Mouse (Mus musculus) liver, embryonic 14.5 days (tissue): Measurements from ENCODE around the gene Elk3. TPM values are rescaled to one million over a fixed set of nuclear protein-coding genes. Genes with fewer than 3 reads are reported as not detected.
A peak's percentile ranks its signal among the peaks of the same experiment; 100 is the strongest.

Experiments
- ATAC-seq: fragments of 200-750 bp; cut with Nextera tagmentation; 2 replicates; pipeline ENCODE4 v1.8.0; 2017; ENCODE audit warnings: moderate number of reproducible peaks, mild to moderate bottlenecking, moderate library complexity; ENCODE audit not compliant: insufficient read depth
- DNase-seq, 3 experiments: peaks; one replicate each; pipeline ENCODE4 v3.0.0-alpha.2; 2012 to 2013; ENCODE audit warnings: low read depth in 3 of 3, low spot score in 3 of 3
- H3K27ac ChIP-seq: fragments of 300-500 bp; sonication (generic); 2 replicates; pipeline ENCODE4 v1.5.1; 2014; ENCODE audit warnings: moderate library complexity, mild to moderate bottlenecking, control low read depth, inconsistent platforms
- H3K27me3 ChIP-seq: fragments of 300-500 bp; sonication (generic); 2 replicates; pipeline ENCODE4 v1.6.1; 2014; ENCODE audit warnings: mild to moderate bottlenecking, low read length, moderate library complexity; ENCODE audit not compliant: control insufficient read depth, insufficient read depth
- H3K36me3 ChIP-seq: fragments of 300-500 bp; sonication (generic); replicated peaks from 2 replicates; pipeline ENCODE4 v1.6.1; 2014; ENCODE audit warnings: low read depth; ENCODE audit not compliant: control insufficient read depth, insufficient read depth
- H3K4me1 ChIP-seq, 2 experiments: fragments of 200-500 bp in 1 of 2; fragments of 300-500 bp in 1 of 2; sonication (generic) in 1 of 2; replicated peaks; 2 replicates each; pipeline ENCODE4 v1.6.1; 2012 to 2014; ENCODE audit warnings: antibody characterized with exemption in 1 of 2, inconsistent platforms in 1 of 2, low read length in 1 of 2; ENCODE audit not compliant: control insufficient read depth in 2 of 2, insufficient read depth in 2 of 2
- H3K4me2 ChIP-seq: fragments of 300-500 bp; sonication (generic); 2 replicates; pipeline ENCODE4 v1.6.1; 2014; ENCODE audit warnings: low read depth, mild to moderate bottlenecking, control low read depth, moderate library complexity
- H3K4me3 ChIP-seq, 2 experiments: fragments of 200-500 bp in 1 of 2; fragments of 300-500 bp in 1 of 2; sonication (generic) in 1 of 2; 2 replicates each; pipeline ENCODE4 v1.5.1; 2012 to 2014; ENCODE audit warnings: low read depth in 2 of 2, low read length in 2 of 2, mild to moderate bottlenecking in 2 of 2, control low read depth in 1 of 2, inconsistent platforms in 1 of 2, moderate library complexity in 1 of 2; ENCODE audit not compliant: insufficient read depth in 1 of 2
- H3K9ac ChIP-seq: fragments of 300-500 bp; sonication (generic); replicated peaks from 2 replicates; pipeline ENCODE4 v1.6.1; 2014; ENCODE audit warnings: mild to moderate bottlenecking, control low read depth, moderate library complexity
- H3K9me3 ChIP-seq: fragments of 300-500 bp; sonication (generic); 2 replicates; pipeline ENCODE4 v1.6.1; 2016; ENCODE audit warnings: low read length, mixed read lengths; ENCODE audit not compliant: control insufficient read depth
- CTCF ChIP-seq: IDR thresholded peaks from 2 replicates; pipeline ENCODE4 v1.5.1; 2016; ENCODE audit warnings: antibody characterized with exemption, low read depth, control low read depth
- EP300 ChIP-seq: IDR thresholded peaks from 2 replicates; pipeline ENCODE4 v1.6.1; 2016; ENCODE audit warnings: antibody characterized with exemption, low read depth
- WGBS: fragments of 180-500 bp; shearing (Covaris S2); extraction: QIAGEN DNeasy Blood & Tissue Kit; methylation state at CpG from one replicate; pipeline ENCODE4 v1.1.7; 2014; ENCODE audit not compliant: insufficient replicate concordance; 5-methylcytosine and 5-hydroxymethylcytosine counted together
- polyA plus RNA-seq, 2 experiments: library from polyadenylated mRNA; depleted of rRNA in 1 of 2; stranded (reverse) in 1 of 2; unstranded in 1 of 2; fragments of >200 nt; fragmentation: Nextera tagmentation in 1 of 2; extraction: Ambion mirVana in 1 of 2; gene quantifications; 2 replicates each; pipeline versions ENCODE4 v1.2.1 to v1.2.3; 2012 to 2014

The Elk3 gene
- polyA plus RNA-seq, 2 experiments = 4.0 to 4.6 TPM

DNA sequence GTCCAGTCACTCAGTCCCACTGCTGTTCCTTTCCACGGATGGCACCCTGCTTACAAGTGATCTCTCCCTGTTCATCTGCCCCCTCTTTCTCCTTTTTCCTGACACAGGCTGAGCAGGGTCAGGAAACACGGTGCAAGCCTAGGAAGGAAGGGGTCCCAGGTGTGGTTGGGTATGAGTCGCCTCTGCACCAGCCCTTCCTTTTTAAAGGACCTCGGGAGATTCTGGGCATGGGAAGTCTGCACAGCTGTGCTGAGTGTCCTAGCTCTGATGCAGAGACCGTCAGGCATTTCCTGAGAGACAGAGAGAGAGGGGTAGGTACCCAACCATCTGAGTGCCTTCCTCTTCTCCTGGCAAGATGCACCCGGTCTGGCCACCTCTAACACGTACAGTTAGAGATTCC is 12.7 kb downstream of the Elk3 start:
- Histone ChIP-seq H3K4me2 (no peak overlapping the region), H3K9me3 (no peaks in the 10 kb centered on the region), H3K36me3 (no peaks in the 10 kb centered on the region), H3K4me1 (peaks cover 0 to 3% of the 10 kb centered on the region in 2 experiments; a peak in 1 of 4 replicates), H3K27me3 (no peaks in the 10 kb centered on the region), H3K4me3 (no peak overlapping the region), H3K9ac (no peak overlapping the region), H3K27ac (no peak overlapping the region)
- ATAC-seq = no peak
- TF ChIP-seq EP300 = no peak
- no peak for TF ChIP-seq CTCF
- DNase-seq = no peak
- WGBS = 16% methylated on average over 7 of the region's 7 CpGs

DNA sequence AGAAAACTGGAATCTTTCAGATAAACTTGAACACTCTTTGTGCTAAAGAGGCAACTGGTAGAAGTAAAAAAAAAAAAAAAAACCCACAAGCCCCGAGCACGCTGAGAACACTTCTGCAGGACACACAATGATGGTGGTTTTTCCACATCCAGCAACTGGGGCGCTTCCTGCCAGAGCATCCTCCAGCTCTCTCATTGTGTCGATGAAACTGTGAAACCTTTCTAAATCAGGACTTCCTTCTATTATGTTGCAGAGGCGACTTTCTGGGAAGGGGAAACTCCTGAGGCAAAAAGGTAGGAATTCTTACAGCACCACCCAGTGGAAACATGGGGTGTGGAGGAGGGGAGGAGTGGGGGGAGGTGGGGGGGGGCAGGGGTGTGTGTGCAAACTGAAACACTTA is 13.2 kb downstream of the Elk3 start:
- Histone ChIP-seq H3K27me3 (no peaks in the 10 kb centered on the region), H3K4me2 (no peak overlapping the region), H3K9ac (no peak overlapping the region), H3K9me3 (no peaks in the 10 kb centered on the region), H3K36me3 (no peaks in the 10 kb centered on the region), H3K4me1 (peaks cover 0 to 3% of the 10 kb centered on the region in 2 experiments; a peak in 1 of 4 replicates), H3K4me3 (no peak overlapping the region), H3K27ac (no peak overlapping the region)
- ATAC-seq = no peak
- no peak for TF ChIP-seq CTCF
- TF ChIP-seq EP300 = no peak
- 17% methylated on average over 5 of the region's 5 CpGs for WGBS
- DNase-seq = no peak

DNA sequence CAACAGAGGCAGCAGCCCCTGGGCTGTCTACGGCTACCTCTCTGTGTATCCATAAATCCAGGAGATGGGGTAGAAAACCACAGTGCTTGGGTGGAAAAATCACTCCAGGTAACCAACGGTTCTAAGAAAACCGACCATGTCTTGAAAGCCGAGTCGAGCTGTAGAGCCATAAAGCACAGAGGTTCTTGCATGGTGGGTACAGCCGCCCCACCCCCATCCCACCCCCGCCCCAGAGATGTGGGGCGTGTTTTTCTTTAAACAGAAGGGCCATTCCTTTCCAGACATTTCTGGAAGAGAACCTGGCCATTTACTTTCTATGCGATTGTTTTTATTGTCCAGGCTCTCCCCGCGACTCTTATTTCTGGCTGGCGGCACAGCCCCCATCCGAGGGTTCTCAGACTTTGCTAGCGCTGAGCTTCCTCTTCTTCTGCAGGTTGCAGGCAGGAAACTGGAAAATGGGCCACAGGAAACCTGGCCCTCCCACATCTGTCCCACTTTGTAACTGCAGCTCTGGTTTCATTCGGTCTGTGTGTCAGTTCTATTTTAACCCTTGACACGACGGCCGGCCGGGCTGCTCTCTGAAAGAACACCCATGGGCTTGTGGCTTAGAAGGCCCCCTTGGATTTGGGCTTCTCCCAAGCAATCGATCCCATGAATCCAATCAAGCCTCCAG is 16.3 kb downstream of the Elk3 start:
- no peaks in the 10 kb centered on the region for H3K9me3 ChIP-seq
- H3K4me3 ChIP-seq = no peak overlapping the region
- H3K36me3 ChIP-seq = no peaks in the 10 kb centered on the region
- H3K27me3 ChIP-seq = no peaks in the 10 kb centered on the region
- no peak overlapping the region for H3K9ac ChIP-seq
- no peak overlapping the region for H3K27ac ChIP-seq
- H3K4me1 ChIP-seq = peaks cover 0 to 3% of the 10 kb centered on the region in 2 experiments; a peak in 1 of 4 replicates
- DNase-seq (no peak), ATAC-seq (no peak)
- no peak overlapping the region; the same call in 1 of the 2 replicates for H3K4me2 ChIP-seq
- 11% methylated on average over 20 of the region's 20 CpGs for WGBS
- no peak for TF ChIP-seq CTCF
- TF ChIP-seq EP300 = no peak

DNA sequence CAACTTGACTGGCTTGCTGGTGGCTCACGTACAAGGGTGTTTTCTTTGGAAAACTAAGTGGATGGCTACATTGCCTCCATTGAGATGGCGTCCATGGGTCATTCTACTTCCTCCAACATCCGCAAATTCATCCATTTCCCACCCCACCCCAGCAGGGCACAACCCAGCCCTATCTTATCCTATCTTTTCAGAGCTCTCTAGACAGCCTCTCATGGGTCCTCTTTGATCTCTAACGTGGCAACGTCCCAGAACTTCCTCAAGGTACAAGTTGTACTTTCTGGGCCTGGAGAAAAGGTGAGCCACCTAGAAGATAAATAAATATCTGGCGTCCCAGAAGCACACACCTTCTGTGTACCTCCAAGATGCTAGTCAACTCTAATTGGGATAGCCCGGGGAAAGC is 17.3 kb downstream of the Elk3 start:
- DNase-seq (no peak), ATAC-seq (no peak)
- peaks cover 0 to 3% of the 10 kb centered on the region in 2 experiments; a peak in 1 of 4 replicates for H3K4me1 ChIP-seq
- no peaks in the 10 kb centered on the region for H3K36me3 ChIP-seq
- TF ChIP-seq EP300 (no peak), CTCF (no peak)
- H3K27me3 ChIP-seq = no peaks in the 10 kb centered on the region
- no peak overlapping the region for H3K4me2 ChIP-seq
- H3K9me3 ChIP-seq = no peaks in the 10 kb centered on the region
- no peak overlapping the region for H3K27ac ChIP-seq
- H3K4me3 ChIP-seq = no peak overlapping the region
- 26% methylated on average over 7 of the region's 7 CpGs for WGBS
- no peak overlapping the region for H3K9ac ChIP-seq

DNA sequence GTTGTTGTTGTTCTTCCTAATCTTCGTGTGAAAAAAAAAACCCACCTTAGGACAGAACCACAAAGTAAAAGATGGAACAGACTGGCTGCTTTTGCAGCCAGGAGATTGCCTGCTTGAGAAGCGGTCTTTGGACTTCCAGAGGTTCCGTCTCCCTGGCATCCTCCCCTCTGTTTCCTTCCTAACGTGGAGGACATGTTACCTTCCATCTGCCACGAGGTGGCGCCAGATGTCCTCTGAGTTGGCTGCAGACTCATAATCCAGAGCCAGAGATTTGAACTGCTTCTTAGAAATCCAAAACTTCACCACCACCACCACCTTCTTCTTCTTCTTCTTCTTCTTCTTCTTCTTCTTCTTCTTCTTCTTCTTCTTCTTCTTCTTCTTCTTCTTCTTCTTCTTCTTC is 19.1 kb downstream of the Elk3 start:
- Histone ChIP-seq H3K27ac (no peak overlapping the region), H3K27me3 (no peaks in the 10 kb centered on the region), H3K4me1 (peaks cover 0 to 3% of the 10 kb centered on the region in 2 experiments; a peak in 1 of 4 replicates), H3K9ac (no peak overlapping the region), H3K36me3 (no peaks in the 10 kb centered on the region), H3K9me3 (no peaks in the 10 kb centered on the region), H3K4me3 (no peak overlapping the region), H3K4me2 (no peak overlapping the region)
- ATAC-seq = no peak
- 10% methylated on average over 6 of the region's 6 CpGs for WGBS
- peak; percentile 84 for TF ChIP-seq CTCF
- no peak for TF ChIP-seq EP300
- peak; percentile 44 to 54 (median 50) for DNase-seq
